ENCODE assay signal across 8 mouse cellular contexts in genomic region chr11:70433569-70433943, GRCm38 (mm10). TPM values are rescaled to one million over a fixed set of nuclear protein-coding genes. Genes with fewer than 3 reads are reported as not detected.
DNase-seq lines count a peak whose midpoint lies in the region; ATAC-seq and TF ChIP-seq lines count a peak whose summit lies in the region.

No protein-coding gene starts in this region.

- no peak overlapping the region for H3K9ac ChIP-seq in heart, adult 2 months (ENCODE audit: low read depth, low read length)
- no peak overlapping the region for H3K9ac ChIP-seq in heart, postnatal 0 days (replicated peaks; ENCODE audit: low read depth, low read length)

- H3K79me2 ChIP-seq in heart, adult 2 months (replicated peaks; ENCODE audit: control insufficient read depth, insufficient read depth, low read length), result no peaks in the 10 kb centered on the region

- peak; percentile 10; the same call in 1 of the 2 replicates for ATAC-seq in G1E (ENCODE audit: extremely low read depth, insufficient number of reproducible peaks, low FRiP score, poor library complexity, severe bottlenecking)
- no peak for ATAC-seq in heart, postnatal 0 days (ENCODE audit: insufficient read depth, low read depth)
- ATAC-seq in monocyte, adult 5-6 weeks (replicated peaks; ENCODE audit: insufficient number of reproducible peaks, low FRiP score, low TSS enrichment, poor library complexity, severe bottlenecking), result no peak

- H3K4me3 ChIP-seq in heart, adult 2 months, result peak overlapping the region; percentile 85
- H3K4me3 ChIP-seq in G1E (ENCODE audit: low read depth, low read length), result peak overlapping the region; percentile 79
- peak overlapping the region; percentile 71; the same call in 1 of the 2 replicates for H3K4me3 ChIP-seq in heart, postnatal 0 days (ENCODE audit: low read depth, low read length)
- H3K4me3 ChIP-seq in megakaryocyte, embryonic 14.5 days (replicated peaks), result peak overlapping the region; percentile 92

- H3K27me3 ChIP-seq in heart, adult 2 months (ENCODE audit: control insufficient read depth, insufficient read depth, low read length), result no peaks in the 10 kb centered on the region
- H3K27me3 ChIP-seq in G1E (ENCODE audit: insufficient read depth, low read length), result peaks cover 7% of the 10 kb centered on the region
- no peaks in the 10 kb centered on the region for H3K27me3 ChIP-seq in heart, postnatal 0 days (ENCODE audit: control insufficient read depth, insufficient read depth, low read length)
- H3K27me3 ChIP-seq in megakaryocyte, embryonic 14.5 days (replicated peaks), result no peaks in the 10 kb centered on the region

- H3K4me1 ChIP-seq in heart, adult 2 months (ENCODE audit: control insufficient read depth, insufficient read depth, low read length), result peaks cover 3% of the 10 kb centered on the region; the same call in 1 of the 2 replicates
- peaks cover 66% of the 10 kb centered on the region for H3K4me1 ChIP-seq in G1E (ENCODE audit: insufficient read depth, low read depth, low read length)
- peaks cover 5% of the 10 kb centered on the region; the same call in 1 of the 2 replicates for H3K4me1 ChIP-seq in heart, postnatal 0 days (ENCODE audit: control insufficient read depth, insufficient read depth)
- peaks cover 69% of the 10 kb centered on the region for H3K4me1 ChIP-seq in megakaryocyte, embryonic 14.5 days

- WGBS in heart, adult 2 months, result 46% methylated on average over 1 of the region's 1 CpGs
- WGBS in heart, postnatal 0 days, result 67% methylated on average over 1 of the region's 1 CpGs

- peak overlapping the region; percentile 77 for H3K4me2 ChIP-seq in heart, postnatal 0 days (ENCODE audit: low read depth, low read length)

- intact Hi-C loops in heart, adult 2 months (cut with DNase I), result loop anchor here (5.0 kb wide), 2 partner anchors 189 to 324 kb away; no protein-coding TSS in a partner anchor
- intact Hi-C loops in heart, postnatal 36 days (cut with DNase I), result loop anchor here (1.0 to 5.0 kb wide), 3 partner anchors 17 to 324 kb away; no protein-coding TSS in a partner anchor

- no peaks in the 10 kb centered on the region for H3K9me3 ChIP-seq in G1E (replicated peaks)
- no peaks in the 10 kb centered on the region for H3K9me3 ChIP-seq in heart, postnatal 0 days (replicated peaks; ENCODE audit: control insufficient read depth, low read length)
- no peaks in the 10 kb centered on the region for H3K9me3 ChIP-seq in megakaryocyte, embryonic 14.5 days

- TF ChIP-seq POLR2A in heart, adult 2 months (IDR thresholded peaks at IDR 0.05; ENCODE audit: insufficient read depth, low read depth, low read length), result no peak

- no peaks in the 10 kb centered on the region for H3K36me3 ChIP-seq in heart, adult 2 months (ENCODE audit: control insufficient read depth, insufficient read depth, low read length)
- H3K36me3 ChIP-seq in G1E (replicated peaks), result peaks cover 49% of the 10 kb centered on the region
- H3K36me3 ChIP-seq in heart, postnatal 0 days (replicated peaks; ENCODE audit: control insufficient read depth, insufficient read depth, low read length), result peaks cover 22% of the 10 kb centered on the region
- H3K36me3 ChIP-seq in megakaryocyte, embryonic 14.5 days (replicated peaks; ENCODE audit: low read length), result peaks cover 45% of the 10 kb centered on the region

- peak in 1 of 2 experiments; percentile 57 for DNase-seq in heart, adult 2 months
- DNase-seq in heart, postnatal 36 days, result no peak
- DNase-seq in G1E (ENCODE audit: low spot score), result peak; percentile 48
- no peak for DNase-seq in heart, postnatal 0 days (ENCODE audit: low spot score)
- no peak for DNase-seq in urinary bladder, postnatal 25 days (ENCODE audit: low spot score)
- DNase-seq in right cerebral cortex, postnatal 10 days (ENCODE audit: low spot score in 2 of 2), result no peak

- no peak overlapping the region for H3K27ac ChIP-seq in heart, adult 2 months
- H3K27ac ChIP-seq in heart, postnatal 0 days (ENCODE audit: low read depth), result 0 out of 2 replicates have a peak overlapping the region, but pooled peaks have one; percentile 11

- TF ChIP-seq CTCF in heart, adult 2 months (IDR thresholded peaks at IDR 0.05), result no peak
- no peak for TF ChIP-seq CTCF in G1E (IDR thresholded peaks at IDR 0.05; ENCODE audit: low read depth, low read length)
- no peak for TF ChIP-seq CTCF in heart, postnatal 0 days (IDR thresholded peaks at IDR 0.05; ENCODE audit: low read depth)

- TF ChIP-seq EP300 in heart, adult 2 months (IDR thresholded peaks at IDR 0.05; ENCODE audit: insufficient read depth, low read depth, low read length), result no peak
- TF ChIP-seq EP300 in heart, postnatal 0 days (IDR thresholded peaks at IDR 0.05; ENCODE audit: low read depth), result no peak

RNA-seq across cellular contexts. Expression of gene Arrb2, which starts 1.1 kb away (rescaled TPM):
- total RNA-seq in heart, adult 2 months (2021), result 10 to 100 TPM; 10.2 to 10.8 TPM
- polyA plus RNA-seq in heart, adult 2 months (2012; rRNA removed), result 23.6 and 27.6 TPM in 2 replicates
- 10 to 100 TPM; 14.8 to 15.4 TPM for total RNA-seq in heart, postnatal 36 days (2021)
- total RNA-seq in G1E (2014; fragmentation: Nextera tagmentation) (51.7 and 69.3 TPM in 2 replicates), G1E (2017) (97.1 and 114 TPM in 2 replicates)
- 327 and 349 TPM in 2 replicates for polyA plus RNA-seq in G1E (2012)
- total RNA-seq in heart, postnatal 0 days (2014; rRNA removed; ENCODE audit: low replicate concordance), result 9.5 and 27.5 TPM in 2 replicates
- polyA plus RNA-seq in heart, postnatal 0 days (2015; fragmentation: Nextera tagmentation; extraction: Ambion mirVana), result 4.8 and 6.0 TPM in 2 replicates
- polyA plus RNA-seq in megakaryocyte, embryonic 14.5 days (2012; ENCODE audit: insufficient read depth, low replicate concordance), result 1,596 and 3,155 TPM in 2 replicates
- 94.2 to 148 TPM (median 113 TPM) in 3 replicates for total RNA-seq in monocyte, adult 5-6 weeks (2017)

RNA-seq across cellular contexts. Expression of gene Med11, which starts 18.2 kb away (rescaled TPM):
- 1 to 10 TPM; 6.6 to 6.7 TPM for total RNA-seq in heart, adult 2 months (2021)
- 7.8 and 9.7 TPM in 2 replicates for polyA plus RNA-seq in heart, adult 2 months (2012; rRNA removed)
- total RNA-seq in heart, postnatal 36 days (2021), result 1 to 10 TPM; 8.9 to 9.7 TPM
- total RNA-seq in G1E (2014; fragmentation: Nextera tagmentation), result 13.2 and 18.1 TPM in 2 replicates
- 37.0 and 42.4 TPM in 2 replicates for total RNA-seq in G1E (2017)
- polyA plus RNA-seq in G1E (2012), result 18.5 and 22.6 TPM in 2 replicates
- 9.0 and 28.3 TPM in 2 replicates for total RNA-seq in heart, postnatal 0 days (2014; rRNA removed; ENCODE audit: low replicate concordance)
- 13.7 and 15.9 TPM in 2 replicates for polyA plus RNA-seq in heart, postnatal 0 days (2015; fragmentation: Nextera tagmentation; extraction: Ambion mirVana)
- polyA plus RNA-seq in megakaryocyte, embryonic 14.5 days (2012; ENCODE audit: insufficient read depth, low replicate concordance), result 47.7 and 52.0 TPM in 2 replicates
- total RNA-seq in monocyte, adult 5-6 weeks (2017), result 37.7 to 56.2 TPM (median 52.1 TPM) in 3 replicates

RNA-seq across cellular contexts. Expression of gene Pelp1, which starts 23.7 kb away (rescaled TPM):
- 10 to 100 TPM; 17.0 to 20.7 TPM for total RNA-seq in heart, adult 2 months (2021)
- 12.4 and 13.0 TPM in 2 replicates for polyA plus RNA-seq in heart, adult 2 months (2012; rRNA removed)
- total RNA-seq in heart, postnatal 36 days (2021), result 10 to 100 TPM; 19.4 to 22.1 TPM
- total RNA-seq in G1E (2014; fragmentation: Nextera tagmentation), result 36.5 and 39.9 TPM in 2 replicates
- total RNA-seq in G1E (2017), result 6.9 and 7.8 TPM in 2 replicates
- 104 and 111 TPM in 2 replicates for polyA plus RNA-seq in G1E (2012)
- 15.1 and 15.9 TPM in 2 replicates for total RNA-seq in heart, postnatal 0 days (2014; rRNA removed; ENCODE audit: low replicate concordance)
- polyA plus RNA-seq in heart, postnatal 0 days (2015; fragmentation: Nextera tagmentation; extraction: Ambion mirVana), result 10.9 and 11.0 TPM in 2 replicates
- 30.9 and 36.1 TPM in 2 replicates for polyA plus RNA-seq in megakaryocyte, embryonic 14.5 days (2012; ENCODE audit: insufficient read depth, low replicate concordance)
- total RNA-seq in monocyte, adult 5-6 weeks (2017), result 1.6 to 4.9 TPM (median 2.1 TPM) in 3 replicates

RNA-seq across cellular contexts. Expression of gene Zmynd15, which starts 25.7 kb away (rescaled TPM):
- 1 to 10 TPM; 1.3 to 2.9 TPM for total RNA-seq in heart, adult 2 months (2021)
- polyA plus RNA-seq in heart, adult 2 months (2012; rRNA removed), result 3.2 and 3.8 TPM in 2 replicates
- 1 to 10 TPM; 1.8 to 2.2 TPM for total RNA-seq in heart, postnatal 36 days (2021)
- total RNA-seq in G1E (2014; fragmentation: Nextera tagmentation) (not detected in 2 replicates), G1E (2017) (0.06 and 0.66 TPM in 2 replicates)
- not detected in 2 replicates for polyA plus RNA-seq in G1E (2012)
- total RNA-seq in heart, postnatal 0 days (2014; rRNA removed; ENCODE audit: low replicate concordance), result 0.04 and 5.0 TPM in 2 replicates
- polyA plus RNA-seq in heart, postnatal 0 days (2015; fragmentation: Nextera tagmentation; extraction: Ambion mirVana), result 1.3 TPM in 2 replicates
- 2.1 and 3.6 TPM in 2 replicates for polyA plus RNA-seq in megakaryocyte, embryonic 14.5 days (2012; ENCODE audit: insufficient read depth, low replicate concordance)
- 0.21 TPM in 1 of 3 replicates, not detected in the others for total RNA-seq in monocyte, adult 5-6 weeks (2017)

RNA-seq across cellular contexts. Expression of gene Cxcl16, which starts 26.2 kb away (rescaled TPM):
- total RNA-seq in heart, adult 2 months (2021), result 1 to 10 TPM; 7.9 to 8.8 TPM
- 17.6 and 20.6 TPM in 2 replicates for polyA plus RNA-seq in heart, adult 2 months (2012; rRNA removed)
- total RNA-seq in heart, postnatal 36 days (2021), result 10 to 100 TPM in 1 of 2 experiments, 1 to 10 TPM in 1; 9.6 to 10.9 TPM
- total RNA-seq in G1E (2014; fragmentation: Nextera tagmentation), result not detected in 2 replicates
- total RNA-seq in G1E (2017), result not detected in 2 replicates
- not detected in 2 replicates for polyA plus RNA-seq in G1E (2012)
- total RNA-seq in heart, postnatal 0 days (2014; rRNA removed; ENCODE audit: low replicate concordance), result 5.9 and 12.8 TPM in 2 replicates
- 9.8 and 11.3 TPM in 2 replicates for polyA plus RNA-seq in heart, postnatal 0 days (2015; fragmentation: Nextera tagmentation; extraction: Ambion mirVana)
- polyA plus RNA-seq in megakaryocyte, embryonic 14.5 days (2012; ENCODE audit: insufficient read depth, low replicate concordance), result 1.4 and 23.1 TPM in 2 replicates
- total RNA-seq in monocyte, adult 5-6 weeks (2017), result 1.6 to 3.5 TPM (median 2.8 TPM) in 3 replicates
